Mouse (Mus musculus) gastrocnemius, postnatal 4 days (tissue): ENCODE data around the gene Cib3. TPM values are rescaled to one million over a fixed set of nuclear protein-coding genes. Genes with fewer than 3 reads are reported as not detected.

ENCODE experiments used
- DNase-seq, 2 experiments: peaks; one replicate each; pipeline ENCODE4 v3.0.0; 2021 to 2022; ENCODE audit warnings: low spot score in 2 of 2, mixed read lengths in 2 of 2
- long read RNA-seq, 2 experiments: library from polyadenylated mRNA; stranded (forward); transcript quantifications; one replicate each; pipeline ENCODE4 v2.0.0; 2021
- total RNA-seq, 2 experiments: library from RNA; stranded (reverse); gene quantifications; 2 replicates each; pipeline ENCODE4 v1.2.3; 2021

The Cib3 gene
- total RNA-seq: not detected
- long read RNA-seq, experiment 1: 0 reads
- long read RNA-seq, experiment 2: 0 reads

GRCm38 (mm10) chr8:72212751-72213150, at the start of gene Cib3:
Gene Cib3 (minus strand): TSS chr8:72212837.
- DNase-seq: no peak

GRCm38 (mm10) chr8:72261872-72262271, 49.2 kb upstream of the Cib3 start:
- DNase-seq: no peak

- DNase-seq: no peak
Measured at GRCm38 (mm10) chr8:72261431-72261830, 48.8 kb upstream of the Cib3 start.

GRCm38 (mm10) chr8:72261019-72261418, 48.4 kb upstream of the Cib3 start:
- peak in 1 of 2 experiments; percentile 42 for DNase-seq

- no peak for DNase-seq
Measured at GRCm38 (mm10) chr8:72260585-72260984, 47.9 kb upstream of the Cib3 start.

GRCm38 (mm10) chr8:72259862-72260261, 47.2 kb upstream of the Cib3 start:
- no peak for DNase-seq

GRCm38 (mm10) chr8:72257902-72258238, 45.2 kb upstream of the Cib3 start:
- DNase-seq: no peak

- peak in 1 of 2 experiments; percentile 37 for DNase-seq
Measured at GRCm38 (mm10) chr8:72257171-72257901, 44.7 kb upstream of the Cib3 start.

GRCm38 (mm10) chr8:72244610-72245009, 32.0 kb upstream of the Cib3 start:
- DNase-seq: no peak

GRCm38 (mm10) chr8:72242226-72242625, 29.6 kb upstream of the Cib3 start:
- DNase-seq: no peak

GRCm38 (mm10) chr8:72240951-72241350, 28.3 kb upstream of the Cib3 start:
- DNase-seq: no peak

GRCm38 (mm10) chr8:72240403-72240763, 27.7 kb upstream of the Cib3 start:
- no peak for DNase-seq

- peak; percentile 91 to 98 for DNase-seq
Measured at GRCm38 (mm10) chr8:72239499-72240402, 27.1 kb upstream of the Cib3 start, which contains the start of gene Ap1m1. Gene Ap1m1 (plus strand): TSS chr8:72240018.

GRCm38 (mm10) chr8:72222656-72223055, 10.0 kb upstream of the Cib3 start:
- no peak for DNase-seq

- DNase-seq: no peak
Measured at GRCm38 (mm10) chr8:72220758-72221157, 8.1 kb upstream of the Cib3 start.

GRCm38 (mm10) chr8:72219541-72220363, 7.1 kb upstream of the Cib3 start, which contains the start of gene Fam32a:
Gene Fam32a (plus strand): TSS chr8:72219730.
- peak; percentile 71 to 89 for DNase-seq

GRCm38 (mm10) chr8:72218781-72219540, 6.3 kb upstream of the Cib3 start:
- DNase-seq: no peak

GRCm38 (mm10) chr8:72215871-72216270, 3.2 kb upstream of the Cib3 start:
- no peak for DNase-seq

- DNase-seq: no peak
Measured at GRCm38 (mm10) chr8:72215060-72215459, 2.4 kb upstream of the Cib3 start.

- DNase-seq: no peak
Measured at GRCm38 (mm10) chr8:72213536-72213935, 899 bp upstream of the Cib3 start, which contains the start of gene Gm11034. Gene Gm11034 (minus strand): TSS chr8:72213636.
